Mouse (Mus musculus) olfactory bulb, adult 2 months (tissue): ENCODE measurements at regions not wholly inside any gene's neighbourhood (a gene's known extent, or its start where the extent isn't known, plus 50 kb on each side); places are given as distances from the start of the nearest gene placed in this dataset.

Experiments used
- CTCF ChIP-seq: fragments of 200-500 bp; IDR thresholded peaks from 2 replicates; pipeline ENCODE4 v1.5.1; 2012; ENCODE audit warnings: low read depth, mild to moderate bottlenecking, low read length, moderate library complexity; ENCODE audit not compliant: insufficient read depth
- POLR2A ChIP-seq: fragments of 200-500 bp; IDR thresholded peaks from 2 replicates; pipeline ENCODE4 v1.6.1; 2012; ENCODE audit warnings: mild to moderate bottlenecking, low read depth, low read length, moderate library complexity; ENCODE audit not compliant: insufficient read depth

GRCm38 (mm10) chr1:185802156-185802555 lies 315.0 kb downstream of the Lyplal1 start:
- TF ChIP-seq CTCF = no peak
- TF ChIP-seq POLR2A = no peak
